Mouse (Mus musculus) left cerebral cortex, adult 6 months (tissue): ENCODE data around the gene Pgp. TPM values are rescaled to one million over a fixed set of nuclear protein-coding genes. Genes with fewer than 3 reads are reported as not detected.

Source experiments
- long read RNA-seq, 2 experiments: library from polyadenylated mRNA; unstranded; transcript quantifications; one replicate each; pipeline ENCODE4 v2.0.0; 2019 to 2020
- polyA plus RNA-seq: library from polyadenylated mRNA; unstranded; fragments of <200 nt; fragmentation: Nextera tagmentation; gene quantifications from 2 replicates; pipeline ENCODE4 v1.2.3, GENCODE M21; 2021

Pgp gene
- polyA plus RNA-seq, result 93.6 and 113 TPM in 2 replicates
- long read RNA-seq, experiment 1, transcript Pgp-202 (1 exons, 2,428 nt), result minor isoform, 110 of 358 reads
- long read RNA-seq, experiment 1, transcript Pgp-201 (2 exons, 2,627 nt), result major isoform, 243 of 358 reads
- long read RNA-seq, experiment 1, partial matches to known transcripts, result 0 of 358 reads
- long read RNA-seq, experiment 1, other reads (novel, unspliced or antisense), result 5 of 358 reads
- long read RNA-seq, experiment 2, transcript Pgp-201 (2 exons, 2,627 nt), result major isoform, 210 of 310 reads
- long read RNA-seq, experiment 2, transcript Pgp-202 (1 exons, 2,428 nt), result minor isoform, 99 of 310 reads
- long read RNA-seq, experiment 2, partial matches to known transcripts, result 0 of 310 reads
- long read RNA-seq, experiment 2, other reads (novel, unspliced or antisense), result 1 of 310 reads

GRCm38 (mm10) chr17:24469910-24470602 lies at the start of gene Pgp, which contains the start of gene E4f1:
TSS of gene Pgp (plus strand) at chr17:24470392.
TSS of gene E4f1 (minus strand) at chr17:24470313.

GRCm38 (mm10) chr17:24426471-24427169 lies 43.6 kb upstream of the Pgp start, which contains the start of gene Eci1:
TSS of gene Eci1 (plus strand) at chr17:24426641.

GRCm38 (mm10) chr17:24442632-24443155 lies 27.5 kb upstream of the Pgp start, which contains the start of gene Dnase1l2:
TSS of gene Dnase1l2 (minus strand) at chr17:24443105.

GRCm38 (mm10) chr17:24473612-24474275 lies 3.6 kb downstream of the Pgp start, which contains the start of gene Bricd5:
TSS of gene Bricd5 (plus strand) at chr17:24473884.

GRCm38 (mm10) chr17:24478663-24479380 lies 8.6 kb downstream of the Pgp start, which contains the start of gene Mlst8:
TSS of gene Mlst8 (minus strand) at chr17:24479078.

GRCm38 (mm10) chr17:24488186-24488661 lies 18.0 kb downstream of the Pgp start, which contains the start of gene Caskin1:
TSS of gene Caskin1 (plus strand) at chr17:24488601.

Other genes starting within 250 kb of the Pgp start
- 8.3 and 8.5 TPM in 2 replicates for gene Tedc2, start 249.5 kb upstream of the Pgp start, polyA plus RNA-seq
- 2.2 and 2.4 TPM in 2 replicates for gene Ccnf, start 218.9 kb upstream of the Pgp start, polyA plus RNA-seq
- gene Abca17, start 119.3 kb upstream of the Pgp start, polyA plus RNA-seq, result 0.22 and 0.34 TPM in 2 replicates
- 10.9 and 18.7 TPM in 2 replicates for gene Abca3, start 118.4 kb upstream of the Pgp start, polyA plus RNA-seq
- 90.6 and 122 TPM in 2 replicates for gene Rnps1, start 55.8 kb upstream of the Pgp start, polyA plus RNA-seq
- 78.8 and 90.8 TPM in 2 replicates for gene Eci1, start 43.8 kb upstream of the Pgp start, polyA plus RNA-seq
- 0.21 and 0.36 TPM in 2 replicates for gene Dnase1l2, start 27.3 kb upstream of the Pgp start, polyA plus RNA-seq
- 10.7 and 12.9 TPM in 2 replicates for gene E4f1, start 79 bp upstream of the Pgp start, polyA plus RNA-seq
- gene Bricd5, start 3.5 kb downstream of the Pgp start, polyA plus RNA-seq, result 0.82 and 1.2 TPM in 2 replicates
- 16.5 and 21.2 TPM in 2 replicates for gene Mlst8, start 8.7 kb downstream of the Pgp start, polyA plus RNA-seq
- gene Caskin1, start 18.2 kb downstream of the Pgp start, polyA plus RNA-seq, result 8.6 and 20.5 TPM in 2 replicates
- 20.3 TPM in 2 replicates for gene Traf7, start 57.5 kb downstream of the Pgp start, polyA plus RNA-seq
- 51.2 and 58.9 TPM in 2 replicates for gene Rab26, start 63.8 kb downstream of the Pgp start, polyA plus RNA-seq
- 4.8 and 5.4 TPM in 2 replicates for gene Pkd1, start 79.4 kb downstream of the Pgp start, polyA plus RNA-seq
- gene Tsc2, start 162.2 kb downstream of the Pgp start, polyA plus RNA-seq, result 60.7 and 86.2 TPM in 2 replicates
- gene Nthl1, start 162.3 kb downstream of the Pgp start, polyA plus RNA-seq, result 5.6 and 5.9 TPM in 2 replicates
- 39.3 and 41.9 TPM in 2 replicates for gene Slc9a3r2, start 179.9 kb downstream of the Pgp start, polyA plus RNA-seq
- 0.47 and 0.65 TPM in 2 replicates for gene Npw, start 188.1 kb downstream of the Pgp start, polyA plus RNA-seq
- gene Zfp598, start 199.3 kb downstream of the Pgp start, polyA plus RNA-seq, result 1.3 and 2.4 TPM in 2 replicates
- 282 and 371 TPM in 2 replicates for gene Syngr3, start 219.6 kb downstream of the Pgp start, polyA plus RNA-seq
- 33.0 and 34.1 TPM in 2 replicates for gene Gfer, start 225.8 kb downstream of the Pgp start, polyA plus RNA-seq
- gene Noxo1, start 225.8 kb downstream of the Pgp start, polyA plus RNA-seq, result 0.98 and 1.1 TPM in 2 replicates
- gene Tbl3, start 237.3 kb downstream of the Pgp start, polyA plus RNA-seq, result 15.2 and 20.2 TPM in 2 replicates
- gene Rnf151, start 247.7 kb downstream of the Pgp start, polyA plus RNA-seq, result not detected in 2 replicates
- gene Rps2, start 247.7 kb downstream of the Pgp start, polyA plus RNA-seq, result 1,532 and 1,546 TPM in 2 replicates